Mouse (Mus musculus): ENCODE measurements around the gene Sdc3. TPM values are rescaled to one million over a fixed set of nuclear protein-coding genes. Genes with fewer than 3 reads are reported as not detected.
A peak's percentile ranks its signal among the peaks of the same experiment; 100 is the strongest.

Gene Sdc3
- polyA plus RNA-seq, 1 experiment from 2014 or later = 18.6 TPM

DNA sequence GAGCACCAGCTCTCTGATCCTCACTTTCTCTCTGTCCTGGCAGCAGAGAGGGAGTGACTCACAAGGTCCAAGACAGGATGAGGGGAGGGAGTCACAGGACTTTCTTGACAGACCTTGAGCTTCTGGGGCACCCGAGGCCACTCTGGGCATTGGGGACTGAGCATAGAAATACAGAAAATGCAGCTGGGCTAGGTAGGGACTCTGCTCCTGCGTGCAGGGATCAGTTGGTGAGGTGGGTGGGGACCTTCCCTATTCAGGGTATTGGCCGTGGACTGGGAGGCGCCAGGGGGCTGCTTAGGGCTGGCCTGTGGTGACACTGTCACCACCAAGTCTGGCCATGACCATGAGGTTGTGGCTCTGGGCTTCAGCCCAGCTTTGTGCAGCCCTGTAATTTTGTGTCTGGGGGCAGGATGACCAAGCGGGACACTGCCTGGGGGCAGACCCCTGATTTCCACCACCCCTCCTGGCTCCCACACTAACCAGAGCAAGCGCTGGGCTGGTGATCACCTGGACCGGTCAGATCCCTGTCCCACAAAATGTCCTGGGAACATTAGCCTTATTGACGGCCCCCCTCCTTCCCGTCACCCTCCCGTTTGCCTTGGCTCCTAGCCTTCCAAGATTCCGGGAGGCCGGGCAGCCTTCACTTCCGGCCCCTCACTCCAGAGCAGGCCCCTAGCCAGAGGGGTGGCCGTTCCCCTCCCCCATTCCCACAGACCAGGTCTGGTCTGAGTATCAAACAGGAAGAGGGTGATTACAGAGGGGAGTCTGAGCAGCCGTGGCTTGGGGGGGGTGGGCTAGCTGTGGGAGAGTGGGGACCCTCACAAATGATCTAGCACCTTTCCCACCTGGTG, 5.1 kb downstream of the Sdc3 start:
- peak overlapping the region; percentile 75 for H3K27ac ChIP-seq (replicated peaks; ENCODE audit: low read depth, low read length)
- no peaks in the 10 kb centered on the region for H3K27me3 ChIP-seq (ENCODE audit: control insufficient read depth, insufficient read depth, low read length)
- no peak overlapping the region for H3K4me3 ChIP-seq (ENCODE audit: low read depth, low read length)
- H3K9me3 ChIP-seq (ENCODE audit: control insufficient read depth, low read length) = no peaks in the 10 kb centered on the region
- no peaks in the 10 kb centered on the region for H3K36me3 ChIP-seq (ENCODE audit: control insufficient read depth, insufficient read depth, low read length)
- H3K9ac ChIP-seq (ENCODE audit: low read length) = 0 out of 2 replicates have a peak overlapping the region, but pooled peaks have one; percentile 18
- peaks cover 37% of the 10 kb centered on the region for H3K4me1 ChIP-seq (ENCODE audit: control insufficient read depth, insufficient read depth, low read length)
- DNase-seq (ENCODE audit: low spot score) = peak; percentile 78
- H3K4me2 ChIP-seq (ENCODE audit: low read depth, severe bottlenecking) = peak overlapping the region; percentile 25; the same call in 1 of the 2 replicates
- peak; percentile 74 for ATAC-seq (ENCODE audit: insufficient number of reproducible peaks, low FRiP score, low TSS enrichment, low read depth)
- 15% methylated on average over 15 of the region's 15 CpGs for WGBS

DNA sequence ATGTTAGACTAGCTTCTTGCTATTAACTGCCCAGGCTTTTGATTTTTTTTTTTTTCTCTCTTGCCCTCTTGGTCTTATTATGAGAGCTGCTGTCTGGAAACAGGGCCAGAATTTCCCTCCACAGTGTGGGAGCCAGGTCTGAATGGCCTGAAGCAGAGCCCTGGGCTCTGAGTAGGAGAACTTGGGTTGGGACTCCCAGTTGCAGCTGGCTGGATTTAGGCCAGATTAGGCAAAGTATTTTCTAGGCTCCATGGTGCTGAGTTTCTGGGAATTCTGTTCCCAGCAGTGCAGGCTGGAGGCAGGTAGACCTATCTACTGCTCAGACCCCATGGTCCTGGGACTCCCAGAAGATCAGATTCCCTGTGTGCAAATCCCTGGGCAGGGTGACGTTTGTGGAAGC, 6.1 kb downstream of the Sdc3 start:
- WGBS = 62% methylated on average over 1 of the region's 1 CpGs
- no peak overlapping the region for H3K4me3 ChIP-seq (ENCODE audit: low read depth, low read length)
- peak overlapping the region; percentile 43 for H3K27ac ChIP-seq (replicated peaks; ENCODE audit: low read depth, low read length)
- H3K36me3 ChIP-seq (ENCODE audit: control insufficient read depth, insufficient read depth, low read length) = no peaks in the 10 kb centered on the region
- H3K4me1 ChIP-seq (ENCODE audit: control insufficient read depth, insufficient read depth, low read length) = peaks cover 36% of the 10 kb centered on the region
- H3K27me3 ChIP-seq (ENCODE audit: control insufficient read depth, insufficient read depth, low read length) = no peaks in the 10 kb centered on the region
- H3K9ac ChIP-seq (ENCODE audit: low read length) = no peak overlapping the region
- no peak overlapping the region for H3K4me2 ChIP-seq (ENCODE audit: low read depth, severe bottlenecking)
- DNase-seq (ENCODE audit: low spot score) = no peak
- no peaks in the 10 kb centered on the region for H3K9me3 ChIP-seq (ENCODE audit: control insufficient read depth, low read length)
- ATAC-seq (ENCODE audit: insufficient number of reproducible peaks, low FRiP score, low TSS enrichment, low read depth) = no peak

DNA sequence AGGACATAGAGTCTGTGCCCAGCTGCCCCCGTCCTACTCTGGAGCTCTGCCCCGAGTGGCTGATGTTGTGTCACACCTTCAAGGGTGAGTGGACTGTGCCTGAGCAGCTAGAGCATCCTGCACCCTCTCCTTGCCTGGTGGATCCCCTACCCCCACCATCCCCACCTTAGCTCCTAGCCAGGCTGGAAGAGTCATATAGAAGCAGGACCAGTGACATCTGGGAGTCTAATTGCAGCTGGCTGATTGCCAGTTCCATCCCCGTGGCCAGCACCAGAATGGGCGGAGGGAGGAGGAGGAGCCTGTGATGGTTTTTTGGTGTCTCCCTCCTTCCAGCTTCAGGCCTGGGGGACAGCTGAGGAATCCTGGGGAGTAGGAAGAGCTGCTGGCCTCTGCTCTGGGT, 6.8 kb downstream of the Sdc3 start:
- no peaks in the 10 kb centered on the region for H3K36me3 ChIP-seq (ENCODE audit: control insufficient read depth, insufficient read depth, low read length)
- H3K4me3 ChIP-seq (ENCODE audit: low read depth, low read length) = no peak overlapping the region
- no peak overlapping the region for H3K9ac ChIP-seq (ENCODE audit: low read length)
- H3K27ac ChIP-seq (replicated peaks; ENCODE audit: low read depth, low read length) = no peak overlapping the region
- DNase-seq (ENCODE audit: low spot score) (no peak), ATAC-seq (ENCODE audit: insufficient number of reproducible peaks, low FRiP score, low TSS enrichment, low read depth) (no peak; the same call in 1 of the 2 replicates)
- 51% methylated on average over 4 of the region's 4 CpGs for WGBS
- H3K4me2 ChIP-seq (ENCODE audit: low read depth, severe bottlenecking) = no peak overlapping the region
- H3K9me3 ChIP-seq (ENCODE audit: control insufficient read depth, low read length) = no peaks in the 10 kb centered on the region
- no peaks in the 10 kb centered on the region for H3K27me3 ChIP-seq (ENCODE audit: control insufficient read depth, insufficient read depth, low read length)
- peaks cover 35% of the 10 kb centered on the region for H3K4me1 ChIP-seq (ENCODE audit: control insufficient read depth, insufficient read depth, low read length)

DNA sequence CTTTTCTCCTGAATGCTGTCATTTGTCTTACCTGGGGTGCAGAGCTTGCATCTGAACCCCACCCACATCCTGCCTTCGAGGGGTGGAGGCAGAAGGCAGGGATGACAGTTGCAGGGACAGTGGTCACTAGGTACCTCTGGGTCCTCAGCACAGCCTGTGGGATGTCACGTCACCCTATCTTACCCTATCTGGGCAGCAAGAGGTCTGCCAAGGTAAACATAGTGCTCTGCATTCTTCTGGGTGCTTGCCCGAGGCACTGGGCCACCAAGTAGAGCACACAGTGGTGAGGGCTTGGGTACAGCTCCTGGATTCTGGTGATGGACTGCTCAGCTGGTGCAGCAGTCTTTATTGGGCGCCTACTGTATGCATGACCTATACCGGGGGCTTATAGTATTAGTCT, 7.2 kb downstream of the Sdc3 start:
- H3K27ac ChIP-seq (replicated peaks; ENCODE audit: low read depth, low read length) = no peak overlapping the region
- WGBS = 82% methylated on average over 5 of the region's 5 CpGs
- H3K36me3 ChIP-seq (ENCODE audit: control insufficient read depth, insufficient read depth, low read length) = no peaks in the 10 kb centered on the region
- no peak overlapping the region for H3K4me2 ChIP-seq (ENCODE audit: low read depth, severe bottlenecking)
- no peak for DNase-seq (ENCODE audit: low spot score)
- no peak for ATAC-seq (ENCODE audit: insufficient number of reproducible peaks, low FRiP score, low TSS enrichment, low read depth)
- H3K4me3 ChIP-seq (ENCODE audit: low read depth, low read length) = no peak overlapping the region
- H3K9me3 ChIP-seq (ENCODE audit: control insufficient read depth, low read length) = no peaks in the 10 kb centered on the region
- H3K9ac ChIP-seq (ENCODE audit: low read length) = no peak overlapping the region
- no peaks in the 10 kb centered on the region for H3K27me3 ChIP-seq (ENCODE audit: control insufficient read depth, insufficient read depth, low read length)
- H3K4me1 ChIP-seq (ENCODE audit: control insufficient read depth, insufficient read depth, low read length) = peaks cover 32% of the 10 kb centered on the region

DNA sequence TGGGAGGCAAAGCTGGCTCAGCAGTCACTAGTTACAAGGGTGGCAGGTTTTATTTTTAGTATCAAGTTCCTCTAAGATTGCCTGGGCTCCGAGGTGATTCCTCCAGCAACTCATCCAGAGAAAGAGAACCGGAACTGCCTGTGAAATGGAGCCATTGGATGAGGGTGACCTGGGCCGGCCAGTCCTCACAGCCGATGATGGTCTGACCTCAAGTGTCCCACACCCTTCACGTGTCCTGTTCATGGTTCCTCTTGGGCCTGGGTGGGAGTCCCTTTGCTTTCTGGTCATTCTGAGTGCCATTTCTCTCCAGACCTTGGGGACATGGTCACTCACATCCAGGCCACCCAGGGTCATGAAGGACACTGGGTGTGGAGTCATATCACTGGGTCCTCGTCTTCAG, 7.8 kb downstream of the Sdc3 start:
- DNase-seq (ENCODE audit: low spot score) (no peak), ATAC-seq (ENCODE audit: insufficient number of reproducible peaks, low FRiP score, low TSS enrichment, low read depth) (no peak)
- no peak overlapping the region for H3K4me2 ChIP-seq (ENCODE audit: low read depth, severe bottlenecking)
- no peaks in the 10 kb centered on the region for H3K9me3 ChIP-seq (ENCODE audit: control insufficient read depth, low read length)
- no peaks in the 10 kb centered on the region for H3K27me3 ChIP-seq (ENCODE audit: control insufficient read depth, insufficient read depth, low read length)
- no peaks in the 10 kb centered on the region for H3K36me3 ChIP-seq (ENCODE audit: control insufficient read depth, insufficient read depth, low read length)
- H3K27ac ChIP-seq (replicated peaks; ENCODE audit: low read depth, low read length) = no peak overlapping the region
- H3K4me3 ChIP-seq (ENCODE audit: low read depth, low read length) = no peak overlapping the region
- WGBS = 86% methylated on average over 6 of the region's 6 CpGs
- peaks cover 34% of the 10 kb centered on the region for H3K4me1 ChIP-seq (ENCODE audit: control insufficient read depth, insufficient read depth, low read length)
- no peak overlapping the region for H3K9ac ChIP-seq (ENCODE audit: low read length)

DNA sequence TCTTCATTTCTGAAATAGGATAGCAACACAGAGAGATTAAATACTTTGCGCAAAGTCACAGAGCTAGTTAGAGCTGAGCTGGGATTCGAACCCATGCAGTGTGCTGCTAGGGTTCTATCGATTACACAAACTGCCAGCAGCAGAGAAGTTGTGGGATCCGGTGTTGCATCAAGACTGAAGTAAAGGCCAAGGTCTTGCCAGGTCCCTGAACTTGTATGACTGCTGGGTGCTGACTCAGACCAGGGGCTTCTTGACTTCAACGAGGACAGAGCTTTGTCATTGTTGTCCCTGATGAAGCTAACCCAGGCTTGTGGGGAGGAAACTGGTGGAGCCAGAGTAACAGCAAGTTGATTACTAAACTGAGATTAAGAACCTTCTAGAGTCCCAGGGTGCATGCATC, 8.9 kb downstream of the Sdc3 start:
- Histone ChIP-seq H3K4me2 (ENCODE audit: low read depth, severe bottlenecking) (no peak overlapping the region), H3K4me1 (ENCODE audit: control insufficient read depth, insufficient read depth, low read length) (peaks cover 34% of the 10 kb centered on the region), H3K27me3 (ENCODE audit: control insufficient read depth, insufficient read depth, low read length) (no peaks in the 10 kb centered on the region), H3K4me3 (ENCODE audit: low read depth, low read length) (no peak overlapping the region), H3K9ac (ENCODE audit: low read length) (no peak overlapping the region), H3K36me3 (ENCODE audit: control insufficient read depth, insufficient read depth, low read length) (no peaks in the 10 kb centered on the region; the same call in 1 of the 2 replicates), H3K27ac (replicated peaks; ENCODE audit: low read depth, low read length) (no peak overlapping the region), H3K9me3 (ENCODE audit: control insufficient read depth, low read length) (no peaks in the 10 kb centered on the region)
- ATAC-seq (ENCODE audit: insufficient number of reproducible peaks, low FRiP score, low TSS enrichment, low read depth) (no peak), DNase-seq (ENCODE audit: low spot score) (no peak)
- 92% methylated on average over 5 of the region's 5 CpGs for WGBS

DNA sequence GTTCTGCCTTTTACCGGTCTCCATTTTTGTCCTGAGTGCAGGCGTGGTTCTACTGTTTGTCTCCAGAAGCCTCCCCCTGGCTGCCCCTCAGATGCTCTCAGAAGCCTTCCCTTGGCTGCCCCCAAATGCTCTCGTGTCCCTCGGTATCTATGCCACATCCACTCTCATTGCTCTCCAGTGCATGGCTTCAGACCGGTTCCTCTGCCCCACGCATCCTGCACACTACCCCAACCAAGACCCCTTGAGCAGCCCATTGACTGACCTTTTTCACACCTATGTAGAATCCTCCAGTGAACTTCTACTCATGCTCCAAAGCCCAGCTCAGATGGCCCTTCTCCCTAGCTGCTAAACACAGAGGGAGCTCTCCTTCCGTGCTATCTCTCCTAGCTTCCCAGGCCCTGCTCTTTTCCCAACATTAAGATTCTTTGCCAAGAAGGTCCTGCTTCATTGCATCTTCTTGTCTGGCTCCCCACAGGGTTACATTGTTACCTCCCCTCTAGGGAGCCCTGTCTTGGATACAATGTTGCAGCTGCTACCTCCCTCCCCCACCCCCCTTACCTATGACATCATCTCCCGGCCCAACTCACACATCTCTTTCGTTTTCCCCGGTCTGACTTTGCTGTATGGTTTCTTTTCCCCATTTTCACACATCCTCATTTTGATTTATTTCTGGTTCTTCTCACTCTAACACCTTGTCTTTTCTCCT, 9.4 kb downstream of the Sdc3 start:
- Histone ChIP-seq H3K27ac (replicated peaks; ENCODE audit: low read depth, low read length) (no peak overlapping the region), H3K9ac (ENCODE audit: low read length) (no peak overlapping the region), H3K4me3 (ENCODE audit: low read depth, low read length) (no peak overlapping the region), H3K4me2 (ENCODE audit: low read depth, severe bottlenecking) (no peak overlapping the region), H3K9me3 (ENCODE audit: control insufficient read depth, low read length) (no peaks in the 10 kb centered on the region), H3K27me3 (ENCODE audit: control insufficient read depth, insufficient read depth, low read length) (no peaks in the 10 kb centered on the region), H3K4me1 (ENCODE audit: control insufficient read depth, insufficient read depth, low read length) (peaks cover 34% of the 10 kb centered on the region), H3K36me3 (ENCODE audit: control insufficient read depth, insufficient read depth, low read length) (no peaks in the 10 kb centered on the region; the same call in 1 of the 2 replicates)
- ATAC-seq (ENCODE audit: insufficient number of reproducible peaks, low FRiP score, low TSS enrichment, low read depth) (no peak), DNase-seq (ENCODE audit: low spot score) (no peak)
- WGBS = 72% methylated on average over 10 of the region's 10 CpGs

DNA sequence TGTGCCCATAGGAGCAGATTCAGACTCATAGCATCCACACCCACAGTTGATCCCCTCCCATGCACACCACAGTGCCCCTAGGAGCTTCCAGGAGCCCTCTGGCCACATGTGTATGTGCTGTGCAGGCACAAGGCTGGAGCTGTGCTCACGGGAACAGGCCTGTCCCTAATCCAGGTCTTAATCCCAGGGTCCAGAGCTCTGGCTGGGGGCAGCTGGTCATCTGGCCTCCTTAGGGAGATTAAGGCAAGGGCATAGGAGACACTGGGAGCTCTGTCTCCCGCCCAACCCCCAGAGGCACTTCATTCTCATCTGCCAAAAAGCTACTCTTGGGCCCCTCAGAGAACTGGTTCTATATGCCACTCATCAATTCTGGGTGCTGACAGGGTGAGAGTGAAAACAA, 11.3 kb downstream of the Sdc3 start:
- no peak overlapping the region for H3K9ac ChIP-seq (ENCODE audit: low read length)
- no peak for DNase-seq (ENCODE audit: low spot score)
- H3K9me3 ChIP-seq (ENCODE audit: control insufficient read depth, low read length) = no peaks in the 10 kb centered on the region
- H3K36me3 ChIP-seq (ENCODE audit: control insufficient read depth, insufficient read depth, low read length) = no peaks in the 10 kb centered on the region; the same call in 1 of the 2 replicates
- H3K4me3 ChIP-seq (ENCODE audit: low read depth, low read length) = no peak overlapping the region
- 67% methylated on average over 2 of the region's 2 CpGs for WGBS
- H3K4me1 ChIP-seq (ENCODE audit: control insufficient read depth, insufficient read depth, low read length) = peaks cover 18% of the 10 kb centered on the region
- H3K27me3 ChIP-seq (ENCODE audit: control insufficient read depth, insufficient read depth, low read length) = no peaks in the 10 kb centered on the region
- H3K4me2 ChIP-seq (ENCODE audit: low read depth, severe bottlenecking) = no peak overlapping the region
- no peak for ATAC-seq (ENCODE audit: insufficient number of reproducible peaks, low FRiP score, low TSS enrichment, low read depth)
- H3K27ac ChIP-seq (replicated peaks; ENCODE audit: low read depth, low read length) = no peak overlapping the region
